Mouse (Mus musculus): ENCODE results near the gene Shf.

The Shf gene

DNA sequence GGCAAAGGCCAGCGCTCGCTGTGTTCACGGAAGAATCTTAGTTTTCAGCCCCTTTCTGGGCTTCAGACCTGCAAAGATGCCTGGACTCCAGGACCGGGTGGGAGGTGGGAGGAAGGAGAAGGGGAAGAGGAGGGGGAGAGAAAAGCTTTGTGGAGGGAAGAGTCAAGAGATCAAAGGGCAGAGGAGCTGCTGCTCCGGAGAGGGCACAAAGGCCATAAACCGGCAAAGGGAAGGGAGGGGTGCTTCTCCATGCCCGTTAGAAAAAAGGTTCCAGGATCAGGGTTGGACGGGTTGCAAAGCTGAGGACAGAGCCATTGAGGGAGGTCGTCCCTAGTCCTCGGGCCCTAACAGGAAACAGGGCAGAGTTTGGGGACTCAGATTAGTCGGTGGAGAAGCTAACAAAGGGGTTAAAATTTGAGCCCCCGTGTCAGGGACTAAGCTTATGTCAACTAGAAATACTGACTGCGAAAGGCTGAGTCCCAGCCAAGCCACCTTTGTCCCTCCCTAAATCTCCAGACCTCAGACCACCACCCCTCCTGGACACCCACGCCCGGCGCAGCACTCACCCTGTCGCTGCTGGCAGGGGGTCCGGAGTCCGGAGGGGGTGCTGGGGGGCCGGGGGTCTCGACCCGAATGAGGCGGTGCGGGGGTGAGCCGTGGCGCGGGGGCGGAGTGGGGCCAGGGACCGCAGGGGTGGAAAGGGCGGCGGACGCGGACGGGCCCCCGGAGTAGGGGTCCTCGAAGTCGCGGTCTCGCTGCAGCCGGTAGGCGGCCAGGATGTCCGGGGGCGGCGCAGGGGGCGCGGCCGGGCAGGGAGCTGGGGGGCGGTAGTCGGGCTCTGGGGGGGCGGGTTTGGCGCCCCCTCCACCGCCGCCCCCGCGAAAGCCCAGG lies 636 bp downstream of the Shf start:
- DNase-seq, result peak; percentile 74

DNA sequence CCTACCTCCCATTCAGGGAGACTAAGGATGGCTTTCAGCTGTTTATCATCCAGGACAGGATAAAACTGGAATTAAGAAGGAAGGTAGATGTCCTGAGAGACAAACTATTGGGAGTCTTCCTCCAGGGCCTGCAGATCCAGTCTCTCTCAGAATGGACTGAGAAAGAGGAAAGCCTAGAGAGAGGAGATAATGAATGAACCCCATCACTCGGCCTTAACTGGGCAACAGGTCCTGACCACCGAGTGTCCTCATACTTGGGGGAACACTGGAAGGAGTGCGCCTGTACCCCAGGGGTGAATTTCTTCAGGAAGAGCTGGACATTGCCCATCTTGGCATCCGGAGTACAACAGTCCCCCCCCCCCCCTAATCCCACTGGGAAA lies 1.3 kb downstream of the Shf start:
- peak; percentile 67 for DNase-seq

DNA sequence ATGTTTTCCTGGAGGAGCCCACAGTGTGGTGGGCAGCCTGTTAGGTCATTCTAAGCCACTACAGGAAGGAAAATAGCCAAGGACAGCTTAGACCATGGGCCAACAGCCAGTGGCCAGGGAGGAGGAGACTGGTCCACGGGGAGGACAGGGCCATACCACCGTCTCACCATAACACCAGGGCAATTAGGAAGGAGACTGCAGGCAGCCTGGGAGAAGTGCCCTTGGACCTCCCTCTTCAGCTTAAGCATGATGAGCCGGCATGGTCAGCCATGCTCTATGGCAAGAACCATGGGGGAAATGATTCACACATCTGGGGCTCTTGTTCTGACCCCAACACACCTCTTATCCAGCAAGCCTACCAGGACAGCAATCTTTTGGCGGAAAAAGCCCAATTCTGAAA lies 1.8 kb downstream of the Shf start:
- peak; percentile 87 for DNase-seq

DNA sequence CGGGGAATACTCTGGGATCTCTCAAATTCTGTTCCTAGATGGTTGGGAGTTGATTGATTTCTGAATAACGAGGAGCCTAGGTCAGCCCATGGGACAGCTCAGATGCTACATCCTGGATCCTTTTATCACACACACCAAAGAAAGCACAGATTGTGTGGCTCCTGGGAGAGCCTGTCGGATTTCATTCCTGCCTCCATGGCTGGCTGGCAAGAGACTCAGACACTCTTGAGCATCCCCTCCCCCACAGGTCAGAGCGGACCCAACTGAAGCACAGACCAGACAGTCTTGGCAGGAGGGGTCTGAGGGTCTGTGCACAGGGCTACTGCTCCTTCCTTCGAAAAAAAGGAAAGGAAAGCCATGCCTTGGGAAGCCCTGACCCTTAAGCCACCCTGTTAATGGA lies 2.3 kb downstream of the Shf start:
- peak; percentile 87 for DNase-seq

DNA sequence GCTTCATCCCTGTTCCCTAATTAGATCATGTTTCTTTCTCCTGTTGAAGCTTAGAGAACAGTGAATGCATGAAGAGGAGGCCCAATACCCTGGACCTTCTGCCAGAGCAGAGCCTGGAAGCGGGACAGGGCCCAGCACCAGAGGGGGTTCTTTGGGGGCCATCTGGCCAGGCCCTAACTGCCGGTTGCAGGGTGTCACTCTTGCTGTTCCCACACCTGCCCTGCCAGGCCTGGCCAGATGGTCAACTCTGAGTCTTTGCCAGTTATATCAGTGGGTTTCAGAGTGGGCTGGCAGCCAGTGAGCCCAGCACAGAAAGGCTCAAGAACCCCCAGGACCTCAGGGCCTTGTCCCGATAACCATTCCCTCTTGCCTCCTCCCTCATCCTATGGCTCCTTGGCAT lies 2.9 kb downstream of the Shf start:
- peak; percentile 99 for DNase-seq

DNA sequence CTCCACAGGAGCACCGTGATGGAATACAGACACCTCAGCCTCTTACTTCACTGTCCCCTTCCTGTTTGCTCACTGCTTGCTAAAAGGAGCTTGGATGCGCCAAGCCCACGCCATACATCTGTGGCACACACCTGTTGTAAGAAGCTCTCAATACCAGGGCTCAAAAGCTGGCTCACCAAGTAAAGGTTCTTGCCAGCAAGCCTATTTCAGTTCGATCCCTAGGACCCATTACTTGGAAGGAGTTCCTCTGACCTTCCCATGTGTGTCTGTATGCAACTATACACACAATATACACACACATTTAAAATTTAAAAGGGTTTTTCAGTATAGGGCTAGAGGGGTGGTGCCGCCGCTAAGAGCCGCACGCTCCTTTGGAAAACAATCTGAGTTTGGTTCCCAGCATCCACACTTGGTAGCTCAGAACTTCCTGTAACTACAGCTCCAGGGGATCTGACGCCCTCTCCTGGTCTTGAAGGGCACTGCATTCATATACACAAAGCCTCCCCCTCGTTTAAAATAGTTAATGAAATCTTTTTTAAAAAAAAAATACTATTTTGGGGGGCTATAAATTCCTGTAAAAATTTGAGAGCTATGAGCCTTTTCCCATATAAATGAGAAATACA lies 3.6 kb downstream of the Shf start:
- DNase-seq, result peak; percentile 78

DNA sequence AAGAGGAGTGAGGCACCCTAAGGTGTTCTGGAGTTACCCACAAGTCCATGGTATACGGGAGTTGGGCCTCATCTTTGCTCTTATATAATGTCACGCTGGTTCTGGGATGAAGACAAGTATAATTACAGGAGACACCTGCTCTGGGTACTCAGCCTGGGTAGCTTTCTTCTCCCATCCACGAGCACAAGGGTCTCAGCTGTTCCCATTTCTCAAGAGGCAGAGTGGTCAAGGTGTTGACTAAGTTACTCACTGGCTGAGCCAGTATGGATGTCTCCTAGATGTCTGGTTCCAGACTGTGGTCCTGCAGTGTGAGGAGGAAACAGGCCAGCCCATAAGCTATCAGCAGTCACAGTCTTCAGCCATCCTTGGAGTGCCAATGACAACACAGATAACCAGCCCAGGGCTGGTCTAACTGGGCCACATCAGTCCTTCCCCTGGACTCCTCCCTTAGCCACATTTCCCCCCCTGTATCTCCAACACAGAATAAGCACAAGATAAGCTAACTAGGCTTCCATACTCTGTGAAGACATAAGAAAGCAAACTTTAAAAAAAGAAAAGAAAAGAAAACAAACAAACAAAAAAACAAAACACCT lies 4.5 kb downstream of the Shf start:
- DNase-seq, result peak; percentile 49

DNA sequence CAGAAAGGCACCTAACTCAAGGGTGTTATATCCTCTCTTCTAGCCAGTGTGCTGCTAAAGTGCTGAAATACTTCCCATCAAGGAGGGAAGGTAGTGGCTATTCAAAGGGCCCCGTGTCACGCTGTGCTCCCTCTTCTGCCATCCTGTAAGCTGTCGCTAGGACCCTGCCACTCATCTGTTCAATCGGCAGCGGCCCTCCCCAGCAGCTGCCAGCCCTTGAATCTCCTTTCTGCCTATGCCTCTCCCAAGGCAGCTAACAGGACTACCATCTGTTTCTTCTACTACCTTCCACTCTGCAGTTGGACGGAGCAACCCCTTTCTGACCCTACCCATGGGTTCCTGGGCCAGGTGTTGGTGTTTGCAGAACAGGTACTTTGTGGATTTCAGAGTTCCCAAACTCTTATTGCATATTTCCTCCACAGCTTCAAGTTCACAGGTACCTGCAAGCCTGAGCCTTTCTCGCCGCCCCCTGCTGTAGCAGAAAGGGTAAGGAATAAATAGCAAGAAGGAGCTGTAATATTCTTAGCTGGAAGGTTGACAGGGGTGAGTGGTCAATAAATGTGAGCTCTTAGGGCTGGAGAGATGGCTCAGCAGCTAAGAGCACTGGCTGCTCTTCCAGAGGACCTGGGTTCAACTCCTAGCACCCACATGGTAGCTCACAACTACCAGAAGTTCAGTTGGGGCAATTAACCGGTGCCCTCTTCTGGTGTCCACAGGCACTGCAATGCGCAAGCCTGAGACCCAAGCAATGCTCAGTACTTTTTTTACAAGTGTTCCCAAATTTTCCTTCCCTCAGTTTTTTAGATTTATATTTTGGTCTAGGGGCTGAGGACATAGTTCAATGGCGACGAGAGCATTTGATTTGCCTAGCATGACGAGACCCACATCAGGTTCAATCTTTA lies 6.1 kb downstream of the Shf start:
- DNase-seq, result peak; percentile 64

DNA sequence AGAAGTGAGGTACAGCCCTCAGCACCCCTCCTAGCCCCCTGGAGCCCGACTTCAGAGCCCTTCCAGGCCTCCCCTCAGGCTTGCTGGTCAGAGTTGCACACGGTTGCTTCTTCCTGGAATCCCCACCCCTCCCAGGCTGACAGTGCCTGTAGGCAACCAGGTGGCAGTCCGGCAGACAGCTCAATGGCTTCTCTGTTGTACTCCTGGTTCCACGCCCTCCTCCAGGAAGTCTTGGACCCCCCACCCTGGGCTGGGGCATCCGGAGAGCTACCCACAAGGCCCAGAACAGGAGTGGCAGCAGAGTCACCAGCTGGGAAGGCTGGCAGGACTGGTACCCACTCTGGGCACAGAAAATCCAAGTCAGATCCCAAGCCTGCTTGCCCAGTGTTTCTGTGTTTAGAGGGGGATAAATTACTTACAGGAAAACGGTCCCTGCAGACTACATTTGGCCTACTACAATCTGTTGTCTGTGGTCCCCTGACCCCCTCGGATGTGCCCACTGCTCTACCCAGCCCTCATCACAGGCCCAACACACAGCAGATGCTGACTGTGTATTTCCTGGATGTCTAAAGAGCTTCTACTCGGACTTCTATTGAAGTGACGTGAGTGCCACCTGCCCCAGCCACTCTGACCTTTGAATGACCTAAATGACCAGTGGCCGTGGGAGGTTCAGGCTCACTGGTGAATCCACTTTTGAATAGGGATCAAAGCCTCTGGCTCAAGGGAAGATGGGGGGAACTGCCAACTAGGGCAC lies 6.9 kb downstream of the Shf start:
- peak; percentile 79 for DNase-seq

DNA sequence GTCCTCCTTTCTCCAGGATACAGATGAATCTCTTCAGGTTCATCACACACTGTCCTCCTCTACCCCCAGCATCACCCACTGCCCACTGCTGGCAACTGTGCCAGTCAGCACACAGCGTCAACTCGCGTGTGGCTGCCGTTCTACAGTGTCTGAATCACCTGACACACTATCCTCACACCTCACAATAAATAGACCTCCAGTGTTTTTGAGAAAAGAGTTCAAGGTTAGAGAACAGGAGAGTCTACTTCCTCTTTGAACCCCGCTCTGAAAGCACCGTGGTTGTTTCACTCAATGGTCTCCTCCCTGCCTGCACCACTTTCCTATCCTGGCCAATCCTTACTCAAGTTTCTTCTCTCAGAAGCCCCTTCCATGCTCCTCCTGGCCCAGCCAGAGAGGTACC lies 7.8 kb downstream of the Shf start:
- peak; percentile 43 for DNase-seq

DNA sequence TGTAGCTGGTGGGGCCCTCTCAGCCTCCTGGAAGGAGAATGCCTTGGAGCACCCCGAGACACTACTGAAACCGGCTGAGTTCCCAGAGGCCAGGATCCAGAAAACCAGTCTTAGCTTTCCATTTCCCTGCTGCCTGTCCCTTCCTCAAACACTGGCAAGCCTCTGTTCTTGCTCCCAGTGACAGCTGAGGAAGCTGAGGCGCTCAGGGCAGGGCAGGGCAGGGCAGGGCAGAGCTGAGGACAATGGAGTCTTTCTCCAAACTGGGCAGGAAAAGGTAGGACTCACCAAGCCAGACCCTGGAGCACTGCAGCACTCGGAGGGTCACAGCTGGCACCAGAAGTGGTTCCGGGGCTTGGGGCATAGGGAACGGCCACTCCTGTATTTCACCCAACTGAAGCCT lies 8.7 kb downstream of the Shf start:
- DNase-seq, result peak; percentile 45

DNA sequence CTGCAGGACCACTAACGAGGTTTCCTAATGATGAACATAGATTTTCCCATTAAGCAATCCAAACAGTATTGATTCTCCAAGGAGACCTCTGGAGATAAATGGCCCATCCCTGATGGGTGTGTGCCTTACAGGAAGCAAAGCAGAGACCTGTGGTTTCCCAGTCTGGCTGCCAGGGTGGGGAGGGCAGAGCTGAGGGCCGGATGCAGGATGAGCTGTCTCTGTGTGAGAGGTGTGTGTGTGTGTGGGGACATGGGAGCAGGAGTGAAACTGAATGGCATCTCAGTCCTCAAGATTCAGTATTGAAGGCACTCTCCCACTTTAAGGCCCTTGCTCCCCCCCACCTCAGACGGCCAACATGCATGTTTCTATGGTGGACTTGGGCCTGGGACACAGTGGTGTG lies 12.8 kb downstream of the Shf start:
- DNase-seq, result peak; percentile 49

DNA sequence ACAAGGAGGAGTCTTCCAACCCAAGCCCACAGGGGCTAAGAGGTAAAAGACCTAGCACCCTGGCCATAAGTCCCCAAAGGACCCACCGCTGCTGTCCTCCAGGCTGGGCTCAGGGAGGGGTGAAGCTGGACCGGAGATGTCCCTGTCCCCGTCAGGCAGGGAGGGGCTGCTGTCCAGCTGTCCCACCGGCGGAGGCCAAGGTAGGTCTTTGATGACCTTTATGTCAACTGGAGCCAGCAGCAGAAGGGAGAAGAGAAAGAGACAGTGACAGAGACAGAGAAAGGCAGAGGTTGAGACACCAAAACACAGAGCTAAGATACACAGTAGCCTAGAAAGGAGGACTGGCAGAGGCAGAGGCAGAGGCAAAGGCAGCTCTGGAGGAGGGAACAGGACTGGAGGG lies 13.6 kb downstream of the Shf start:
- DNase-seq, result peak; percentile 55

DNA sequence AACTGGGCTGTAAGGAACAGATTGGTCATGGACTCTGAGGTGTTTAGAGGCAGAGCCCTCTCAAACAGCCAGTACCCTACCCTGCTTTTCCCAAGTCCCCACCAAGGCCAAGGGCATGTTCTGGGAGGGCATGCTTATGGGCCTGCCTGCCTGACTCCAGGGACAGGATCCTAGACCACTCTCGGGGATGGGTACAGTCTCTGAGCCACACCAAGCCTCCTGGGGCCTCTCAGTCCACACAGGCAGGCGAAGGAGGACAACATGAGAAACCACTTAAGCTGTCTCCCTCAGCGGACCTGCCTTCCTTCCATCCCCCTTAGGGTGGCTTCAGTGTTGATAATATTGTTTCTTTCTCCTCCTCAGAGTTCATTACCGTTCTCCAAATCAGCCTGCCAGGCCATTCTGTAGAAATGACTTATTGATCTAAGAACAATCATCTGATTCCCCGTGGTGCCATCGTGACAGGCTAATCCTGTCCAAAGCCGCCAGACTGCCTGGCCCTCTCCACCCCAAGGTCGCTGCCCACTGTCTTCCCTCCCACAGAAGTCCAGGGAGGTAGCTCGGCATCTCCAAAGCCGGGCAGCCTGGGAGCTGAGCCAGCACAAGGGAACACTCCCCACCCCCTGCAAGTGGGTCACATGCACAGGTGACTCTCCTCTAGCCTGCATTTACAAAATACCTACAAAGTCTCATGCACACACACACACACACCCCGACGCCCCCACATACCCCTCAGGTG lies 14.6 kb downstream of the Shf start:
- DNase-seq, result peak; percentile 88

DNA sequence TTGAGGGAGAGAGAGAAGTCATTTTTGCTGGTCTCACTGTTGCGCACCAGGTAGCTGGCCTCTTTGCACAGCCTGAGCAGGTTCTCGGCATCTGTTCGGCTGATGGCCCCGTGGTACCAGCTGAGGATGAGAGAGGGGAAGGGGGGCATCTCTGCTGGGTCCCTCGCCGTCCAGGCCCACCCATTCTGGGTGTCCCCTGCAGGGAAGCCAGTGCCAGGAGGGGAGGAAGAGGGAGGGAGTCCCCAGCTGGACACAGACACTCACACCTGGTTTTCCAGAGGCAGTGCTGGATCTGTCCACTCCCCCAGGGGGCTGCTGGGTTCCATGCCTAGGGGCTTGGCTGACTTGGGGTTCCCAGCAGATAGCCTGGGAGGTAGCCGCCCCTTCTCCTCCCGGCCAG lies 15.2 kb downstream of the Shf start:
- DNase-seq, result peak; percentile 61

DNA sequence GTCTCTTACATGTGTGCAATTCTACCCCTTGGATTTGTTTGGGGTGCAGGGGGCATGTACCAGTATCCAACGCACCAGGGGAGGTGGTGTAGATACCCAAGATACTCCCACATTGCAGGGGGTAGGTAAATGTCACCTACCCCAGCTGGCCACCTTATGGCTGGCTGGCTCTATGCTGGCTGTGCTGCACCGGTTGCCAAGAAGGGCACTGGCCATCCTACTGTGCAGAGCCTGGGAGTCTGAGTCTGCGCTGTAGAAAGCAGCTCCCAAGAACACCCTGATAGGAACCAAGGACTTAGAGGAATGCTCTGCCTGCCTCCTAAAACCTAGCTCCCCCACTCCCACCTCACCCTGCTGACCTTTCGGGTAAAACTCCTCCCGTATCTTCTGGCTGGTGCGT lies 16.0 kb downstream of the Shf start:
- DNase-seq, result peak; percentile 85

DNA sequence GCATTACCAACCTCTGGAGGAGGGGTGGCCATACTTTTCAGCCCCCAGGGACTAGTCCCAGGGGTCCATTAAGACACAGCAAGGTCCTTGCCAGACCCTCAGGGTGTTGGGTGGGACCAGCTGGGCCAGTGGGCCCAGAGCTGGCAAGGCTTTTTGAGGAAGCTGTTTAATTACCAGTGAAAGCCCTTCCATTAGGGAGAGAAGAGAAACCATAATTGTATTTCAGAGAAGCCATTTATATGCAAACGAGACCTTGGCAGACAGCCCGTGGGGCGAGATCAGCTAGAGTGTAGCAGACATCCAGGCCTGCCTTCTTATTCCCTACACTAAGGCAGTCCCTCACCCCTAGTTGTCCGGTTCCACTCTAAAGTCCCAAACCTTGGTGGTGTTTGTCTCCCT lies 17.0 kb downstream of the Shf start:
- DNase-seq, result peak; percentile 76

DNA sequence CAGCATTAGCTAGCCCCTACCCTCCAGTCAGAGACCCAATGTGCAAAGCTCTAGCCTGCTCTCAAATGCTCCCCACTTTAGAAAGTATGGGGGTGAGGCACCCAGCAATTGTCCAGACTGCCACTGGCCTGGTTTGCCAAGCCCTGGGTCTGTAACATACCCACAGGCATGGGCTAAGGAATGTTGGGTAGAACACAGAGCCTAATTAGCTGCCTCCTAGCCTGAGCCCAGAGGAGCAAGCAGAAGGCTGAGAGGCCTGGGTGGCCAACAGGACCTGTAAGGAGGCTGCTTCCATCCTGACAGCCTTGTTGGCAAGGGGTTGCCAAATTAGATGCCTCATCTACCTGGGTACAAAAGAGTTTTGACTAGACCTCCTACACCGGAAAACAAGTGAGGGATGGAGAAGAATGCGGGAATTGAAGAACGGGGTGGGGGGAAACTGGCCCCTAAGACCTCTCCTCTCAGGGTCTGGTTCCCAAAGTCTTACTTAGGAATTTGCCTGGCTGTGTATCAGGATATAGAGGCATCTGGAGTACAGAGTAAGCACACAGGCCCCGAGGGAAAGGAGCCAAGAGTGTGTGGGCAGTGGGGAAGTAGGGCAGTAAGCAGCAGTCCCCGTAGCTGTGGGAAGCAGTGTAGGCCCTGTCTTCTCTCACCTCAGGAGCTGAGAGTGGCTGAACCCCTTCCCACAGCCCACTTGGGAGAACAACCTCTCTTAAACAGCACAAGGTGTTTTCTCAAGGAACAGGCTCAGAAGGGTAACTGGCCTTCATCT lies 17.6 kb downstream of the Shf start:
- peak; percentile 67 for DNase-seq

DNA sequence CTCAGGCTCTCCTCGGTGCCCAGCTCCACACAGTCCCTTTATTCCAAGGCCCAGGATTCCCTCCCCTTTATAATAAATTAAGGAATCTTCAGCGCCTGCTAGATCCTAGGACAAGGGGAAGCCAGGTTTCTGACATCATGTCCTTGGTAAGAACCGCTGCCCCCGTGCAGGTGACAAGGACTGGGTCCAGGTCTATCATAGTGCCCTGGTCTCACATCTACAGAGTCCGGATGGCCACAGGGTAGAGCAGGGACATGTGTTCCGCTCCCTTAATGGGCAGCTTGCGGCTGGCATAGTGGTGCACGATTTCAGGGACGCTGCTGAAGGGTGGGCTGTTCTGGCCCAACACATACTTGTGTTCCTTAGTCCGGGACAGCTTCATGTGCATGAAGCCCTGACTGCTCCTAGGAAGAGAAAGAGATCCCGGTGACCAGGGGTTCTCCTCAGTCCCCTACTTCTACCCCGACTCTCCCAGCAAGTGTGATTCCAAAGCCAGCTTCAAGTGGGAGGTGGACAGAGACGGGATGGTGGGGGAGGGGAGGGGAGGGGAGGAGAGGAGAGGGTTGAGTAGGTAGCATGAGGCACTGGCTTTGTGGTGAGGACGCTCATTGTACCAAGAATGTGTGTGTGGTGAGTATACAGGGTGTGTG lies 19.7 kb downstream of the Shf start:
- DNase-seq, result peak; percentile 75

DNA sequence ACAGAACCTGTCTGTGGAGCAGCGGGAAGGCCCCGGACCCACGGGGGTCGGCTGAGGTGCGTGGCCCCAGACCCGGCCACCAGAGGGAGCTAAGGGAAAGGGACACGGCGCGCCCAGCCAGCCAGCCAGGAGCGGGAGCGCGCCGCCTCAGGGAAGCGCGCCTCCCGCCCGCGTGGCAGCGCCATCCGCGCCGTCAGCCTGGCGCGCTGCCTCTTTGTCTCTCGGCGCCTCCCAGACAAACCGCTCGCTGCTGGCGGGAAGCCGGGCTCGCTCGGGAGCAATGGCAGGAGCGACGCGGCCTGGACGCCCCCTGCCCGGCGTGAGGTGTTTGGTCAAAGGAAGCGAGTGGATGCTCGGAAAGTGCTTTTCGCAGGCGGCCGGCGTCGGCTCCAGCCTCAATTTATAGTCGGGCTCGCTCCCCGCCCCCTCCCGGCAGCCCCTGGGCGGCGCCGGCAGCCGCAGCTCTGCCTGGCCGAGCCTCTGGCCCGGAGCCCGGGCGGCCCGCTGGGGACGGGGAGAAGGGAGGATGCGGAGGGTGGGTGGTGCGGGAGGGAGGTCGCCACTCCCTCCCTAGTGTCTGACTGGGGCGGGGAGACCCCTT lies 20.3 kb downstream of the Shf start:
- peak; percentile 94 for DNase-seq

Data from cerebellum, adult 9-10 months (tissue).